Mouse (Mus musculus) heart, adult 2 months (tissue): ENCODE measurements around the gene Htr5b. TPM values are rescaled to one million over a fixed set of nuclear protein-coding genes. Genes with fewer than 3 reads are reported as not detected.

Source experiments
- DNase-seq, 2 experiments: peaks; one replicate each; pipeline ENCODE4 v3.0.0; 2021
- H3K27ac ChIP-seq: fragments of 200-600 bp; 2 replicates; pipeline ENCODE4 v1.8.1; 2022
- H3K27me3 ChIP-seq: fragments of 200-500 bp; 2 replicates; pipeline ENCODE4 v1.6.1; 2012; ENCODE audit warnings: mild to moderate bottlenecking, low read length, inconsistent platforms, mixed read lengths; ENCODE audit not compliant: control insufficient read depth, insufficient read depth
- H3K36me3 ChIP-seq: fragments of 200-500 bp; 2 replicates; pipeline ENCODE4 v1.6.1; 2012; ENCODE audit warnings: low read length, inconsistent platforms; ENCODE audit not compliant: control insufficient read depth, insufficient read depth
- H3K4me1 ChIP-seq: fragments of 200-500 bp; 2 replicates; pipeline ENCODE4 v1.6.1; 2011; ENCODE audit warnings: low read length; ENCODE audit not compliant: control insufficient read depth, insufficient read depth
- H3K4me3 ChIP-seq: fragments of 200-600 bp; 2 replicates; pipeline ENCODE4 v1.8.1; 2022
- H3K79me2 ChIP-seq: fragments of 200-500 bp; replicated peaks from 2 replicates; pipeline ENCODE4 v1.6.1; 2012; ENCODE audit warnings: mild to moderate bottlenecking, inconsistent platforms, low read length, moderate library complexity, mixed read lengths; ENCODE audit not compliant: control insufficient read depth, insufficient read depth
- H3K9ac ChIP-seq: fragments of 200-500 bp; 2 replicates; pipeline ENCODE4 v1.6.1; 2012; ENCODE audit warnings: low read depth, mild to moderate bottlenecking, control low read depth, inconsistent platforms, low read length, mixed read lengths
- CTCF ChIP-seq: fragments of 200-600 bp; IDR thresholded peaks from 2 replicates; pipeline ENCODE4 v1.8.1; 2022; ENCODE audit warnings: antibody characterized with exemption, mild to moderate bottlenecking, moderate library complexity
- EP300 ChIP-seq: fragments of 200-500 bp; IDR thresholded peaks from 2 replicates; pipeline ENCODE4 v1.6.1; 2011; ENCODE audit warnings: low read depth, low read length, control low read depth; ENCODE audit not compliant: insufficient read depth
- POLR2A ChIP-seq: fragments of 200-500 bp; IDR thresholded peaks from 2 replicates; pipeline ENCODE4 v1.6.1; 2011; ENCODE audit warnings: mild to moderate bottlenecking, low read depth, low read length, control low read depth; ENCODE audit not compliant: insufficient read depth
- WGBS: fragments of 180-500 bp; shearing (Covaris S2); methylation state at CpG from one replicate; pipeline ENCODE4 v1.1.7; 2018; 5-methylcytosine and 5-hydroxymethylcytosine counted together
- intact Hi-C: fragments of 180-260 bp; cut with DNase I; formaldehyde crosslinking; loops from one replicate; pipeline ENCODE4 v1.15.1; 2025
- polyA plus RNA-seq: library from polyadenylated mRNA; depleted of rRNA; stranded (reverse); fragments of >200 nt; gene quantifications from 2 replicates; pipeline ENCODE4 v1.2.3, GENCODE M21; 2012
- total RNA-seq, 2 experiments: library from RNA; stranded (reverse); gene quantifications; 2 replicates each; pipeline ENCODE4 v1.2.3; 2021

The Htr5b gene
- total and polyA plus RNA-seq, 3 experiments = not detected

DNA sequence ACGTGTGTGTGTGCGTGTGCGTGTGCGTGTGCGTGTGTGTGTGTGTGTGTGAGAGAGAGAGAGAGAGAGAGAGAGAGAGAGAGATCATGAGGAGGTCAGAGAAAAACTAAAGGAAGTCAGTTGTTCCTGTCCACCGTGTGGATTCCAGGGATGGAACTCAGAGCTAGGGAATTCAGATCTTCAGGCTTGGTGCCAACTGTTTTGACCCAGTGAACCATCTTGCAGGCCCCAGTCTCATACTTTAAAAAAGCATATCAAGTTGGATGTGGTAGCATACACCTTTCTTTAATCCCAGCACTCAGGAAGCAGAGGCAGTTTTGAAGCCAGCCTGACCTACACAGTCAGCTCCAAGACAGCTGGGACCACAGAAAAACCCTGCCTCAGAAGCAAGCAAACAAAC is 1.0 kb upstream of the Htr5b start:
- H3K27ac ChIP-seq = no peak overlapping the region
- H3K4me3 ChIP-seq = no peak overlapping the region
- intact Hi-C loops = no loop called here
- H3K36me3 ChIP-seq = no peaks in the 10 kb centered on the region
- H3K9ac ChIP-seq = no peak overlapping the region
- TF ChIP-seq CTCF = no peak
- TF ChIP-seq EP300 = no peak
- no peak for TF ChIP-seq POLR2A
- 77% methylated on average over 6 of the region's 6 CpGs for WGBS
- DNase-seq = no peak
- peaks cover 7% of the 10 kb centered on the region for H3K27me3 ChIP-seq
- H3K79me2 ChIP-seq = no peaks in the 10 kb centered on the region
- no peaks in the 10 kb centered on the region for H3K4me1 ChIP-seq

DNA sequence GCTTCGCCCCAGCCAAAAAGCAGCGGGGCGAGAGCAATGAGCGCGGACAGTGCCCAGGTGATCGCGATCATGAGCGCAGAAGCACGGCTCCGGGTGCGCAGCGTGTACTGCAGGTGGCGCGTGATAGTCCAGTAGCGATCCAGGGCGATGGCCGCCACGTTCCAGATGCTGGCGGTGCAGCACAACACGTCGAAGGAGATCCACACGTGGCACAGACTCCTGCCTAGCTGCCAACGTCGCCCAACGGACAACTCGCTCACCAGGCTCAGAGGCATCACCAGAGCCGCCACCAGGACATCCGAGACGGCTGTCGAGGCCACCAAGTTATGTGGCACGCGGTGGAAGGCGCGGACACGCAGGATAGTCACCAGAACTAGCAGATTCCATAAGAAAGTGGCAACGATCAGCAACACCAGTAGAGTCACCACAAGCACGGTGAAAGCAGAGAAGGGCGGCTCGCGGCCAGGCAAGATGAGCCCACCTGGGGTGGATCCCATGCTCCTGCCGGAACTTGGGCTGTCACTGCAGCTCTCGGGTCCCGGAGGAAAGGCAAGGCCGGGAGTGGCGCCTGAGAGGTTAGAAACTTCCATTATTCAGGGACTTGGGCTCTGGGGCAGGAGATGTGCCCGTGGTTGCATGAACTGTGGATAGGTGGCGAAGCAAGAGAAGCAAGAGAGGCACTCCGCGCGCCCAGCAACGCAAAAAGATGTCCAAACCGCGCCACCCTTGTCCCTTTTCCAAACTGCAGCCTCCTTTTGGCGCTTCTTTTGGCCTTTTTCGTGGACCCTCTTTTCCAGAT is 466 bp downstream of the Htr5b start:
- WGBS = 13% methylated on average over 55 of the region's 55 CpGs
- Histone ChIP-seq H3K4me3 (no peak overlapping the region), H3K27me3 (peaks cover 5% of the 10 kb centered on the region), H3K36me3 (no peaks in the 10 kb centered on the region), H3K4me1 (no peaks in the 10 kb centered on the region), H3K79me2 (no peaks in the 10 kb centered on the region), H3K27ac (no peak overlapping the region), H3K9ac (no peak overlapping the region)
- intact Hi-C loops = no loop called here
- TF ChIP-seq CTCF (no peak), EP300 (no peak), POLR2A (no peak)
- no peak for DNase-seq

DNA sequence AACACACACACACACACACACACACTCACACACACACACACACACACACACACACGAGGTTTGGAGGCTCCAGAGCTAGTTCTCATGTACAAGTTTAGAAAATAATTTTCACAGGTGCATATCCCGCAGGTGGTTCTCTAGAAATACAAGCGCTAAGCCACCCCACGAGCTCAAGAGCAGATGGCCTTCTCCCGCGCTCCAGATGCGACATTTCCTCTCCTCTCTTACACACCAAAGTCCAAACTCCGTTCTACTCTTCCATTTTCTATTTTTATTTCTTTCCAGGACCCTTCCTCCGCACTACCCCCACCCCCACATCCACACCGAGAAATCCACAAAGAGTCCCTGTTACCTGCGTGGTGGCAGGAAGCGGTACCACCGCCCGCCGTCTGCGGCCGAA is 1.2 kb downstream of the Htr5b start:
- TF ChIP-seq EP300 (no peak), CTCF (no peak), POLR2A (no peak)
- H3K27ac ChIP-seq = no peak overlapping the region
- no peaks in the 10 kb centered on the region for H3K4me1 ChIP-seq
- no peak overlapping the region for H3K4me3 ChIP-seq
- DNase-seq = no peak
- H3K79me2 ChIP-seq = no peaks in the 10 kb centered on the region
- peaks cover 5% of the 10 kb centered on the region for H3K27me3 ChIP-seq
- intact Hi-C loops = no loop called here
- H3K9ac ChIP-seq = no peak overlapping the region
- 44% methylated on average over 17 of the region's 17 CpGs for WGBS
- H3K36me3 ChIP-seq = no peaks in the 10 kb centered on the region

DNA sequence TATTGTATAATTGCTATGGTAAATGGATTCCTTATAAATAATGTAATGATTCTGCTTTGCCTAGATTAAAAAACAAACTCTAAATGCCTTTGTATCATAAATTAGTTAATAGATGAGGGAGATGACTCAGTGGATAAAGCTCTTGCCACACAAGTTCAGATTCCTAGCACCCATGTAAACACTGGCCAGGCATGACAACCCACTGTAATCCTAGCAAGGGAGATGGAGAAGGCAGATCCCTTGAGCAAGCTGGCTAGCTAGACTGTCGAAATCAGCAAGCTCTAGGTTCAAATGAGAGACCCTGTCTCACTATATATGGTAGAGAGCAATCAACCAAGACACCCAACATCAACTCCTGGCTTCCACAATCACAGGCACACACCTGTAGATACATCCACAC is 9.7 kb downstream of the Htr5b start:
- no peak for TF ChIP-seq CTCF
- no peak for TF ChIP-seq POLR2A
- no peak for TF ChIP-seq EP300

DNA sequence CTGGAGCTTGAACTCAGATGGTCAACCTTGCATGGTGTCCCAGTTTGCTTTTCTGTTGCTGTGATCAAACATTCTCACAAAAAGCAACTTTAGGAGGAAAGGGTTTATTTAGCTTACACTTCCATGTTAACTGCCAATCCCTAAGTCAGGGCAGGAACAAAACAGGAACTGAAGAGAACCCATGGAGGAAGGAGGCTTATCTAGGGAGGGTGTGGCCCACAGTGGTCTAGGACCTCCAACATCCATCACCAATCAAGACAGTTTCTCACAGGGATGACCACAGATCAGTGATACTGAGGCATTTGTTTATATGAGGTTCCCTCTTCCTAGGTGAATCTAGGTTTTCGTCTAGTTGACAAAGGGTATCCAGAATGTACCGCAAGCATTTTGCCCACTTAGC is 16.3 kb downstream of the Htr5b start:
- Histone ChIP-seq H3K27ac (no peak overlapping the region), H3K4me3 (no peak overlapping the region), H3K36me3 (no peaks in the 10 kb centered on the region), H3K4me1 (no peaks in the 10 kb centered on the region), H3K9ac (no peak overlapping the region), H3K27me3 (no peaks in the 10 kb centered on the region), H3K79me2 (no peaks in the 10 kb centered on the region)
- WGBS = 90% methylated on average over 2 of the region's 2 CpGs
- no peak for DNase-seq
- intact Hi-C loops = no loop called here
- TF ChIP-seq POLR2A (no peak), CTCF (no peak), EP300 (no peak)

More for the DNA sequence above, 9.7 kb downstream of the Htr5b start:
- no peaks in the 10 kb centered on the region for H3K27me3 ChIP-seq
- intact Hi-C loops = no loop called here
- H3K9ac ChIP-seq = no peak overlapping the region
- no peak for DNase-seq
- H3K4me1 ChIP-seq = no peaks in the 10 kb centered on the region
- WGBS = 63% methylated on average over 1 of the region's 1 CpGs
- no peaks in the 10 kb centered on the region for H3K79me2 ChIP-seq
- no peaks in the 10 kb centered on the region for H3K36me3 ChIP-seq
- no peak overlapping the region for H3K27ac ChIP-seq
- no peak overlapping the region for H3K4me3 ChIP-seq

DNA sequence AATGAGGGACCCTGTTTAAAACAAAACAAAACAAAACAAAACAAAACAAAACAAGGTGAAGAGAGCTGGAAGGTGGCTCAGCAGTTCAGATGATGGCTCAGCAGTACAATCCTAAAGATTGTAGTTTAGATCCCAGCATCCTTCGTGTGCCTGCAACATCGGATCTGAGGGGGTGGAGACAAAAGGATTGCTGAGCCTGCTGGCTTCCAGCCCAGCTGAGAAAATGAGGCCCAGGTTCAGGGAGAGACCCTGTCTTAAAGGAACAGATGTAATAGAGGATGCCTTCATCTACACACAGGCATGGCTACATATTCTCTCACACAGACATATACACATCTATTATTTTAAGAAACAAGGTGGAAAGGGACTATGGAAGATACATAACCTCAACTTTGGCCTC is 17.1 kb downstream of the Htr5b start:
- Histone ChIP-seq H3K79me2 (no peaks in the 10 kb centered on the region), H3K27me3 (no peaks in the 10 kb centered on the region), H3K4me1 (no peaks in the 10 kb centered on the region), H3K9ac (no peak overlapping the region), H3K4me3 (no peak overlapping the region), H3K27ac (no peak overlapping the region), H3K36me3 (no peaks in the 10 kb centered on the region)
- TF ChIP-seq CTCF = no peak
- TF ChIP-seq EP300 = no peak
- no peak for TF ChIP-seq POLR2A
- intact Hi-C loops = no loop called here
- 24% methylated on average over 2 of the region's 2 CpGs for WGBS
- no peak for DNase-seq
